Mouse (Mus musculus): ENCODE data around the gene Rnf145. TPM values are rescaled to one million over a fixed set of nuclear protein-coding genes. Genes with fewer than 3 reads are reported as not detected.

Gene Rnf145
- polyA plus RNA-seq, 1 experiment from 2014 or later: 44.3 TPM

GRCm38 (mm10) chr11:44539291-44539930, 20.6 kb downstream of the Rnf145 start:
- no peaks in the 10 kb centered on the region for H3K36me3 ChIP-seq (ENCODE audit: control insufficient read depth, insufficient read depth, low read length)
- 0 out of 2 replicates have a peak, but pooled peaks cover 8% of the 10 kb centered on the region for H3K4me1 ChIP-seq (ENCODE audit: control insufficient read depth, insufficient read depth, low read length)
- no peak overlapping the region for H3K4me2 ChIP-seq (ENCODE audit: low read depth, low read length)
- 72% methylated on average over 10 of the region's 10 CpGs for WGBS
- H3K4me3 ChIP-seq (replicated peaks; ENCODE audit: low read length): no peak overlapping the region
- no peaks in the 10 kb centered on the region for H3K27me3 ChIP-seq (ENCODE audit: control insufficient read depth, insufficient read depth, low read length)
- H3K9ac ChIP-seq (ENCODE audit: low read length): no peak overlapping the region
- no peaks in the 10 kb centered on the region for H3K9me3 ChIP-seq (replicated peaks; ENCODE audit: control insufficient read depth, low read length)
- no peak for ATAC-seq (ENCODE audit: insufficient read depth, low FRiP score)
- H3K27ac ChIP-seq (ENCODE audit: low read length): no peak overlapping the region

GRCm38 (mm10) chr11:44540243-44540642, 21.5 kb downstream of the Rnf145 start:
- no peaks in the 10 kb centered on the region for H3K9me3 ChIP-seq (replicated peaks; ENCODE audit: control insufficient read depth, low read length)
- no peaks in the 10 kb centered on the region for H3K27me3 ChIP-seq (ENCODE audit: control insufficient read depth, insufficient read depth, low read length)
- H3K9ac ChIP-seq (ENCODE audit: low read length): no peak overlapping the region
- H3K4me2 ChIP-seq (ENCODE audit: low read depth, low read length): no peak overlapping the region
- H3K27ac ChIP-seq (ENCODE audit: low read length): no peak overlapping the region
- H3K4me1 ChIP-seq (ENCODE audit: control insufficient read depth, insufficient read depth, low read length): 0 out of 2 replicates have a peak, but pooled peaks cover 8% of the 10 kb centered on the region
- no peak; the same call in 1 of the 2 replicates for ATAC-seq (ENCODE audit: insufficient read depth, low FRiP score)
- WGBS: 79% methylated on average over 9 of the region's 9 CpGs
- H3K4me3 ChIP-seq (replicated peaks; ENCODE audit: low read length): no peak overlapping the region
- no peaks in the 10 kb centered on the region for H3K36me3 ChIP-seq (ENCODE audit: control insufficient read depth, insufficient read depth, low read length)

GRCm38 (mm10) chr11:44541280-44541679, 22.5 kb downstream of the Rnf145 start:
- ATAC-seq (ENCODE audit: insufficient read depth, low FRiP score): no peak
- no peaks in the 10 kb centered on the region for H3K27me3 ChIP-seq (ENCODE audit: control insufficient read depth, insufficient read depth, low read length)
- H3K36me3 ChIP-seq (ENCODE audit: control insufficient read depth, insufficient read depth, low read length): no peaks in the 10 kb centered on the region
- 0 out of 2 replicates have a peak, but pooled peaks cover 8% of the 10 kb centered on the region for H3K4me1 ChIP-seq (ENCODE audit: control insufficient read depth, insufficient read depth, low read length)
- WGBS: 84% methylated on average over 5 of the region's 5 CpGs
- no peaks in the 10 kb centered on the region for H3K9me3 ChIP-seq (replicated peaks; ENCODE audit: control insufficient read depth, low read length)
- H3K9ac ChIP-seq (ENCODE audit: low read length): no peak overlapping the region
- no peak overlapping the region for H3K27ac ChIP-seq (ENCODE audit: low read length)
- no peak overlapping the region for H3K4me3 ChIP-seq (replicated peaks; ENCODE audit: low read length)
- no peak overlapping the region for H3K4me2 ChIP-seq (ENCODE audit: low read depth, low read length)

- Histone ChIP-seq H3K4me1 (ENCODE audit: control insufficient read depth, insufficient read depth, low read length) (0 out of 2 replicates have a peak, but pooled peaks cover 8% of the 10 kb centered on the region), H3K9me3 (replicated peaks; ENCODE audit: control insufficient read depth, low read length) (no peaks in the 10 kb centered on the region), H3K4me3 (replicated peaks; ENCODE audit: low read length) (no peak overlapping the region), H3K27ac (ENCODE audit: low read length) (no peak overlapping the region), H3K4me2 (ENCODE audit: low read depth, low read length) (no peak overlapping the region), H3K27me3 (ENCODE audit: control insufficient read depth, insufficient read depth, low read length) (no peaks in the 10 kb centered on the region), H3K36me3 (ENCODE audit: control insufficient read depth, insufficient read depth, low read length) (no peaks in the 10 kb centered on the region), H3K9ac (ENCODE audit: low read length) (no peak overlapping the region)
- ATAC-seq (ENCODE audit: insufficient read depth, low FRiP score): no peak
- WGBS: 77% methylated on average over 4 of the region's 4 CpGs
These were observed 23.0 kb downstream of the Rnf145 start for GRCm38 (mm10) chr11:44541813-44542212.

- no peak for ATAC-seq (ENCODE audit: insufficient read depth, low FRiP score)
- Histone ChIP-seq H3K27me3 (ENCODE audit: control insufficient read depth, insufficient read depth, low read length) (no peaks in the 10 kb centered on the region), H3K9ac (ENCODE audit: low read length) (no peak overlapping the region), H3K4me1 (ENCODE audit: control insufficient read depth, insufficient read depth, low read length) (0 out of 2 replicates have a peak, but pooled peaks cover 3% of the 10 kb centered on the region), H3K4me2 (ENCODE audit: low read depth, low read length) (no peak overlapping the region), H3K9me3 (replicated peaks; ENCODE audit: control insufficient read depth, low read length) (no peaks in the 10 kb centered on the region), H3K36me3 (ENCODE audit: control insufficient read depth, insufficient read depth, low read length) (no peaks in the 10 kb centered on the region), H3K27ac (ENCODE audit: low read length) (no peak overlapping the region), H3K4me3 (replicated peaks; ENCODE audit: low read length) (no peak overlapping the region)
- 74% methylated on average over 5 of the region's 5 CpGs for WGBS
These were observed 24.8 kb downstream of the Rnf145 start for GRCm38 (mm10) chr11:44543593-44543992.

- no peak overlapping the region for H3K27ac ChIP-seq (ENCODE audit: low read length)
- 0 out of 2 replicates have a peak, but pooled peaks cover 3% of the 10 kb centered on the region for H3K36me3 ChIP-seq (ENCODE audit: control insufficient read depth, insufficient read depth, low read length)
- WGBS: 71% methylated on average over 6 of the region's 6 CpGs
- no peaks in the 10 kb centered on the region for H3K27me3 ChIP-seq (ENCODE audit: control insufficient read depth, insufficient read depth, low read length)
- no peak overlapping the region for H3K9ac ChIP-seq (ENCODE audit: low read length)
- H3K4me3 ChIP-seq (replicated peaks; ENCODE audit: low read length): no peak overlapping the region
- ATAC-seq (ENCODE audit: insufficient read depth, low FRiP score): no peak
- H3K4me1 ChIP-seq (ENCODE audit: control insufficient read depth, insufficient read depth, low read length): 0 out of 2 replicates have a peak, but pooled peaks cover 1% of the 10 kb centered on the region
- H3K9me3 ChIP-seq (replicated peaks; ENCODE audit: control insufficient read depth, low read length): no peaks in the 10 kb centered on the region
- no peak overlapping the region for H3K4me2 ChIP-seq (ENCODE audit: low read depth, low read length)
These were observed 25.2 kb downstream of the Rnf145 start for GRCm38 (mm10) chr11:44543996-44544395.

GRCm38 (mm10) chr11:44545181-44545580, 26.4 kb downstream of the Rnf145 start:
- Histone ChIP-seq H3K4me2 (ENCODE audit: low read depth, low read length) (no peak overlapping the region), H3K9ac (ENCODE audit: low read length) (no peak overlapping the region), H3K27me3 (ENCODE audit: control insufficient read depth, insufficient read depth, low read length) (no peaks in the 10 kb centered on the region), H3K36me3 (ENCODE audit: control insufficient read depth, insufficient read depth, low read length) (peaks cover 14% of the 10 kb centered on the region), H3K9me3 (replicated peaks; ENCODE audit: control insufficient read depth, low read length) (no peaks in the 10 kb centered on the region), H3K27ac (ENCODE audit: low read length) (no peak overlapping the region), H3K4me1 (ENCODE audit: control insufficient read depth, insufficient read depth, low read length) (no peaks in the 10 kb centered on the region), H3K4me3 (replicated peaks; ENCODE audit: low read length) (no peak overlapping the region)
- WGBS: 45% methylated on average over 7 of the region's 7 CpGs
- ATAC-seq (ENCODE audit: insufficient read depth, low FRiP score): peak; percentile 47; the same call in 1 of the 2 replicates

- ATAC-seq (ENCODE audit: insufficient read depth, low FRiP score): no peak
- no peak overlapping the region for H3K27ac ChIP-seq (ENCODE audit: low read length)
- no peaks in the 10 kb centered on the region for H3K4me1 ChIP-seq (ENCODE audit: control insufficient read depth, insufficient read depth, low read length)
- no peak overlapping the region for H3K4me2 ChIP-seq (ENCODE audit: low read depth, low read length)
- no peaks in the 10 kb centered on the region for H3K27me3 ChIP-seq (ENCODE audit: control insufficient read depth, insufficient read depth, low read length)
- no peak overlapping the region for H3K9ac ChIP-seq (ENCODE audit: low read length)
- 82% methylated on average over 8 of the region's 8 CpGs for whole genome bisulfite sequencing
- no peaks in the 10 kb centered on the region for H3K9me3 ChIP-seq (replicated peaks; ENCODE audit: control insufficient read depth, low read length)
- H3K36me3 ChIP-seq (ENCODE audit: control insufficient read depth, insufficient read depth, low read length): peaks cover 24% of the 10 kb centered on the region
- no peak overlapping the region for H3K4me3 ChIP-seq (replicated peaks; ENCODE audit: low read length)
These were observed 27.5 kb downstream of the Rnf145 start for GRCm38 (mm10) chr11:44546250-44546649.

GRCm38 (mm10) chr11:44547651-44548196, 29.0 kb downstream of the Rnf145 start:
- H3K4me3 ChIP-seq (replicated peaks; ENCODE audit: low read length): no peak overlapping the region
- H3K4me2 ChIP-seq (ENCODE audit: low read depth, low read length): no peak overlapping the region
- H3K9me3 ChIP-seq (replicated peaks; ENCODE audit: control insufficient read depth, low read length): no peaks in the 10 kb centered on the region
- ATAC-seq (ENCODE audit: insufficient read depth, low FRiP score): no peak
- WGBS: 84% methylated on average over 8 of the region's 8 CpGs
- H3K27ac ChIP-seq (ENCODE audit: low read length): no peak overlapping the region
- H3K36me3 ChIP-seq (ENCODE audit: control insufficient read depth, insufficient read depth, low read length): peaks cover 38% of the 10 kb centered on the region
- no peak overlapping the region for H3K9ac ChIP-seq (ENCODE audit: low read length)
- no peaks in the 10 kb centered on the region for H3K27me3 ChIP-seq (ENCODE audit: control insufficient read depth, insufficient read depth, low read length)
- H3K4me1 ChIP-seq (ENCODE audit: control insufficient read depth, insufficient read depth, low read length): no peaks in the 10 kb centered on the region
